Mouse (Mus musculus) hindbrain, embryonic 13.5 days (tissue): ENCODE data around the gene Plvap. TPM values are rescaled to one million over a fixed set of nuclear protein-coding genes. Genes with fewer than 3 reads are reported as not detected.

ENCODE experiments used
- ATAC-seq: fragments of 200-750 bp; cut with Nextera tagmentation; 2 replicates; pipeline ENCODE4 v1.8.0; 2017; ENCODE audit warnings: moderate TSS enrichment; ENCODE audit not compliant: low FRiP score
- H3K27ac ChIP-seq: fragments of 300-500 bp; sonication (generic); 2 replicates; pipeline ENCODE4 v1.5.1; 2015; ENCODE audit warnings: inconsistent platforms, mild to moderate bottlenecking, moderate library complexity
- H3K27me3 ChIP-seq: fragments of 300-500 bp; sonication (generic); 2 replicates; pipeline ENCODE4 v1.6.1; 2015; ENCODE audit warnings: mild to moderate bottlenecking, inconsistent platforms
- H3K36me3 ChIP-seq: fragments of 300-500 bp; sonication (generic); 2 replicates; pipeline ENCODE4 v1.6.1; 2015; ENCODE audit warnings: mild to moderate bottlenecking, inconsistent platforms
- H3K4me1 ChIP-seq: fragments of 300-500 bp; sonication (generic); replicated peaks from 2 replicates; pipeline ENCODE4 v1.6.1; 2015; ENCODE audit warnings: inconsistent platforms
- H3K4me2 ChIP-seq: fragments of 300-500 bp; sonication (generic); 2 replicates; pipeline ENCODE4 v1.6.1; 2015; ENCODE audit warnings: inconsistent platforms, mild to moderate bottlenecking, moderate library complexity
- H3K4me3 ChIP-seq: fragments of 300-500 bp; sonication (generic); 2 replicates; pipeline ENCODE4 v1.5.1; 2015; ENCODE audit warnings: mild to moderate bottlenecking, inconsistent platforms
- H3K9ac ChIP-seq: fragments of 300-500 bp; sonication (generic); 2 replicates; pipeline ENCODE4 v1.6.1; 2015; ENCODE audit warnings: mild to moderate bottlenecking, inconsistent platforms
- H3K9me3 ChIP-seq: fragments of 300-500 bp; sonication (generic); 2 replicates; pipeline ENCODE4 v1.6.1; 2016; ENCODE audit warnings: inconsistent platforms
- WGBS: fragments of 180-500 bp; shearing (Covaris S2); methylation state at CpG from one replicate; pipeline ENCODE4 v1.1.7; 2015; 5-methylcytosine and 5-hydroxymethylcytosine counted together
- polyA plus RNA-seq: library from polyadenylated mRNA; unstranded; fragments of >200 nt; fragmentation: Nextera tagmentation; extraction: Ambion mirVana; gene quantifications from 2 replicates; pipeline ENCODE4 v1.2.1, GENCODE M21; 2015

The Plvap gene
- polyA plus RNA-seq, 1 experiment from 2014 or later = 14.0 TPM

GRCm38 (mm10) chr8:71457659-71458270 is 53.8 kb downstream of the Plvap start:
- WGBS = 86% methylated on average over 20 of the region's 20 CpGs
- Histone ChIP-seq H3K4me2 (no peak overlapping the region), H3K9me3 (no peaks in the 10 kb centered on the region), H3K27ac (no peak overlapping the region), H3K4me3 (no peak overlapping the region), H3K27me3 (no peaks in the 10 kb centered on the region), H3K9ac (no peak overlapping the region), H3K36me3 (peaks cover 55% of the 10 kb centered on the region), H3K4me1 (peaks cover 41% of the 10 kb centered on the region)
- no peak for ATAC-seq

DNA sequence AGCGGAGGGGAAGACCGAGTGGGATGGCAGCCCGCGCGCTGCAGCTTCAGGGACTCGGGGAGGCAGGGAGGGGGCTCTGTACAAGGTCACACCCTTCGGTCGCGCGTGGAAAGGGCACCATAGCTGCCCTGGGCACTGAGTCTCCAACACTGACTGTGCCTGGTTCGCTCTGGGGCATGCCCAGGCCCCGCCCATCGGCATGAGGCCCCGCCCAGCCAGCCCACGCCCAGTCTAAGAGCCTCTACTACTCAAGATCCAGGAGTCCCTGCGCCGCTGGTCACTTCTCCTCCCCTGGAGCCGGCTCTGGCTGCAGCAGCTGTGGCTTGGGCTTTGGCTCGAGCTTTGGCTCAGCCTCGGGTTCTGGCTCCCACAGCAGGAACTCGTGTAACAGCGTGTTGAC is 54.6 kb downstream of the Plvap start:
- WGBS = 46% methylated on average over 22 of the region's 22 CpGs
- Histone ChIP-seq H3K36me3 (peaks cover 55% of the 10 kb centered on the region), H3K4me3 (no peak overlapping the region), H3K4me1 (peaks cover 32% of the 10 kb centered on the region), H3K27ac (no peak overlapping the region), H3K4me2 (no peak overlapping the region), H3K9me3 (no peaks in the 10 kb centered on the region), H3K27me3 (no peaks in the 10 kb centered on the region), H3K9ac (no peak overlapping the region)
- 0 out of 2 replicates have a peak, but pooled peaks have one; percentile 8 for ATAC-seq

DNA sequence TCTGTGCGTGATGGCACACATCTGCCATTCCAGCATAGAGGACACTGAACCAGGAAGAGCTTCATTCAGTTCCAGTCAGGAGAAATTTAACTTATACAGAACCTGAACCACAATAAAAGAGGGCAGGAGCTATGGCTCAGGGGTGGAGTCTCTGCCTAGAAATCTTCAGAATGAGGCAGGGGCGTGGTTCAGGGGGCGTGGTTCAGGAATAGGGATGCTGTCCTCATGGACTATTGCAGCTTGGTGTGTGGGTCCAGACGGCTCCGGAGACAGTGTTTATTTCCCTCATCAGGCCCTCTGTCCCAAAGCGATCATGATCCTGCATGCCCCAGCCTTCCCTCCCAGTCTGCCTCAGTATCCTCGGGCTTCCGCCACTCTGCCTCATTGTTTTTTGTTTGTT is 56.9 kb downstream of the Plvap start:
- no peak for ATAC-seq
- Histone ChIP-seq H3K4me3 (no peak overlapping the region), H3K27me3 (no peaks in the 10 kb centered on the region), H3K9ac (no peak overlapping the region), H3K36me3 (peaks cover 35% of the 10 kb centered on the region), H3K9me3 (no peaks in the 10 kb centered on the region), H3K4me1 (peaks cover 12% of the 10 kb centered on the region), H3K4me2 (no peak overlapping the region), H3K27ac (no peak overlapping the region)
- WGBS = 84% methylated on average over 8 of the region's 8 CpGs

DNA sequence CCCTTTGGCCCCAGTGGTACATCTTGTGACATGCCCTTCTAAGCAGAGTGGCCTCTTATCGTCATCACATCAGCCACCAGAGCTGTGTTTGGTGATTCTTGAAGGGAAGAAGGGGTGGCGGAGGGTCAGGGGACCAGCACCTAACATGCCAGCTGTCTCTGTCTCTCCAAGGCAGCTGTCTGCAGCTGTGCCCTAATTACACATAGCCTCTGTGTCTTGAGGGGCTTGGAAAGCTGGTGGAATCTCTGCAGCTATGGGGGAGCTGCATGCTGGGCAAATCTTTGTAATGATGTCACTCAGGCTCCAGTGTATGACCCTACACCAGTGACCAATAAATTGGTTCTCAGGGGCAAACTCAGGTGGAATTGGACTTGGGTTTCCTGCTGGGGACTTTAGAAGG is 58.9 kb downstream of the Plvap start:
- Histone ChIP-seq H3K27ac (no peak overlapping the region), H3K27me3 (no peaks in the 10 kb centered on the region), H3K9ac (0 out of 2 replicates have a peak overlapping the region, but pooled peaks have one; percentile 24), H3K9me3 (no peaks in the 10 kb centered on the region), H3K4me2 (no peak overlapping the region), H3K36me3 (peaks cover 15% of the 10 kb centered on the region), H3K4me1 (no peaks in the 10 kb centered on the region), H3K4me3 (no peak overlapping the region)
- WGBS = 83% methylated on average over 2 of the region's 2 CpGs
- no peak for ATAC-seq

- H3K4me3 ChIP-seq = no peak overlapping the region
- 0 out of 2 replicates have a peak, but pooled peaks cover 3% of the 10 kb centered on the region for H3K27me3 ChIP-seq
- no peaks in the 10 kb centered on the region for H3K9me3 ChIP-seq
- H3K9ac ChIP-seq = no peak overlapping the region
- no peaks in the 10 kb centered on the region for H3K4me1 ChIP-seq
- no peak for ATAC-seq
- H3K36me3 ChIP-seq = peaks cover 6% of the 10 kb centered on the region
- 48% methylated on average over 11 of the region's 11 CpGs for WGBS
- no peak overlapping the region for H3K4me2 ChIP-seq
- H3K27ac ChIP-seq = no peak overlapping the region
These were observed 59.8 kb downstream of the Plvap start for GRCm38 (mm10) chr8:71451777-71452176.

- Histone ChIP-seq H3K27me3 (0 out of 2 replicates have a peak, but pooled peaks cover 3% of the 10 kb centered on the region), H3K9ac (no peak overlapping the region), H3K4me2 (no peak overlapping the region), H3K4me1 (no peaks in the 10 kb centered on the region), H3K36me3 (peaks cover 2% of the 10 kb centered on the region), H3K9me3 (no peaks in the 10 kb centered on the region), H3K4me3 (no peak overlapping the region), H3K27ac (no peak overlapping the region)
- ATAC-seq = no peak
- 67% methylated on average over 4 of the region's 4 CpGs for WGBS
These were observed 60.2 kb downstream of the Plvap start for GRCm38 (mm10) chr8:71451337-71451736.

Other genes starting within 250 kb of the Plvap start
- gene Myo9b, start 239.0 kb downstream of the Plvap start, polyA plus RNA-seq = 16.4 and 18.5 TPM in 2 replicates
- 58.2 and 58.7 TPM in 2 replicates for gene Haus8, start 238.8 kb downstream of the Plvap start, polyA plus RNA-seq
- gene Use1, start 144.9 kb downstream of the Plvap start, polyA plus RNA-seq = 109 and 112 TPM in 2 replicates
- 4.6 and 6.2 TPM in 2 replicates for gene Ocel1, start 140.5 kb downstream of the Plvap start, polyA plus RNA-seq
- 20.2 and 21.3 TPM in 2 replicates for gene Nr2f6, start 129.8 kb downstream of the Plvap start, polyA plus RNA-seq
- gene Ushbp1, start 116.0 kb downstream of the Plvap start, polyA plus RNA-seq = 6.2 and 7.1 TPM in 2 replicates
- 83.3 and 90.9 TPM in 2 replicates for gene Babam1, start 114.9 kb downstream of the Plvap start, polyA plus RNA-seq
- gene Ankle1, start 105.7 kb downstream of the Plvap start, polyA plus RNA-seq = 9.5 and 10.3 TPM in 2 replicates
- gene Abhd8, start 48.1 kb downstream of the Plvap start, polyA plus RNA-seq = 127 and 136 TPM in 2 replicates
- 222 and 230 TPM in 2 replicates for gene Mrpl34, start 46.8 kb downstream of the Plvap start, polyA plus RNA-seq
- gene Dda1, start 42.6 kb downstream of the Plvap start, polyA plus RNA-seq = 212 and 214 TPM in 2 replicates
- 6.6 and 7.1 TPM in 2 replicates for gene Ano8, start 25.8 kb downstream of the Plvap start, polyA plus RNA-seq
- gene Gtpbp3, start 23.6 kb downstream of the Plvap start, polyA plus RNA-seq = 13.7 and 14.3 TPM in 2 replicates
- 0.31 and 0.49 TPM in 2 replicates for gene Ccdc194, start 14.0 kb upstream of the Plvap start, polyA plus RNA-seq
- 16.0 and 17.2 TPM in 2 replicates for gene Bst2, start 25.7 kb upstream of the Plvap start, polyA plus RNA-seq
- 55.3 and 59.6 TPM in 2 replicates for gene Mvb12a, start 31.2 kb upstream of the Plvap start, polyA plus RNA-seq
- 0.19 TPM in 1 of 2 replicates, not detected in the other for gene Tmem221, start 47.1 kb upstream of the Plvap start, polyA plus RNA-seq
- not detected in 2 replicates for gene Nxnl1, start 54.8 kb upstream of the Plvap start, polyA plus RNA-seq
- 78.5 and 81.9 TPM in 2 replicates for gene Slc27a1, start 57.1 kb upstream of the Plvap start, polyA plus RNA-seq
- 197 and 204 TPM in 2 replicates for gene Pgls, start 80.4 kb upstream of the Plvap start, polyA plus RNA-seq
- gene Fam129c, start 85.9 kb upstream of the Plvap start, polyA plus RNA-seq = 6.9 and 8.2 TPM in 2 replicates
- gene Colgalt1, start 99.2 kb upstream of the Plvap start, polyA plus RNA-seq = 57.5 and 63.2 TPM in 2 replicates
- 18.0 and 18.9 TPM in 2 replicates for gene Unc13a, start 160.0 kb upstream of the Plvap start, polyA plus RNA-seq
- gene Jak3, start 164.5 kb upstream of the Plvap start, polyA plus RNA-seq = 3.5 TPM in 2 replicates
- 0.31 and 0.79 TPM in 2 replicates for gene Insl3, start 177.5 kb upstream of the Plvap start, polyA plus RNA-seq
- gene B3gnt3, start 190.0 kb upstream of the Plvap start, polyA plus RNA-seq = 0.32 and 0.34 TPM in 2 replicates
- gene Fcho1, start 214.0 kb upstream of the Plvap start, polyA plus RNA-seq = 62.2 and 68.2 TPM in 2 replicates